Mouse (Mus musculus) kidney, embryonic 16.5 days (tissue): ENCODE measurements around the gene Camk2n1. TPM values are rescaled to one million over a fixed set of nuclear protein-coding genes. Genes with fewer than 3 reads are reported as not detected.
"Not testable (repeated sequence)": the region's sequence is repeated elsewhere in the genome, so short reads cannot be mapped to it uniquely, and the experiment has no call there.

Experiments
- ATAC-seq: fragments of 200-750 bp; cut with Nextera tagmentation; 2 replicates; pipeline ENCODE4 v1.8.0; 2017; ENCODE audit warnings: moderate TSS enrichment; ENCODE audit not compliant: low FRiP score, low TSS enrichment
- H3K27ac ChIP-seq: fragments of 300-500 bp; sonication (generic); 2 replicates; pipeline ENCODE4 v1.5.1; 2014; ENCODE audit warnings: low read length
- H3K27me3 ChIP-seq: fragments of 300-500 bp; sonication (generic); 2 replicates; pipeline ENCODE4 v1.6.1; 2014; ENCODE audit warnings: low read length, control low read depth, mixed read lengths; ENCODE audit not compliant: insufficient read depth
- H3K36me3 ChIP-seq: fragments of 300-500 bp; sonication (generic); 2 replicates; pipeline ENCODE4 v1.6.1; 2014; ENCODE audit warnings: low read length, control low read depth, mixed read lengths; ENCODE audit not compliant: insufficient read depth
- H3K4me1 ChIP-seq: fragments of 300-500 bp; sonication (generic); 2 replicates; pipeline ENCODE4 v1.6.1; 2014; ENCODE audit warnings: low read length, control low read depth, mixed read lengths; ENCODE audit not compliant: insufficient read depth
- H3K4me2 ChIP-seq: fragments of 300-500 bp; sonication (generic); replicated peaks from 2 replicates; pipeline ENCODE4 v1.6.1; 2014; ENCODE audit warnings: low read depth, low read length
- H3K4me3 ChIP-seq: fragments of 300-500 bp; sonication (generic); 2 replicates; pipeline ENCODE4 v1.5.1; 2014; ENCODE audit warnings: mild to moderate bottlenecking, low read length
- H3K9ac ChIP-seq: fragments of 300-500 bp; sonication (generic); replicated peaks from 2 replicates; pipeline ENCODE4 v1.6.1; 2014; ENCODE audit warnings: low read length
- H3K9me3 ChIP-seq: fragments of 300-500 bp; sonication (generic); 2 replicates; pipeline ENCODE4 v1.6.1; 2016; ENCODE audit warnings: low read length, control low read depth
- WGBS: fragments of 180-500 bp; shearing (Covaris S2); extraction: QIAGEN DNeasy Blood & Tissue Kit; methylation state at CpG from one replicate; pipeline ENCODE4 v1.1.7; 2014; 5-methylcytosine and 5-hydroxymethylcytosine counted together
- polyA plus RNA-seq: library from polyadenylated mRNA; unstranded; fragments of >200 nt; fragmentation: Nextera tagmentation; extraction: Ambion mirVana; gene quantifications from 2 replicates; pipeline ENCODE4 v1.2.1, GENCODE M21; 2015

Gene Camk2n1
- polyA plus RNA-seq, 1 experiment from 2014 or later, result 6.2 TPM

GRCm38 (mm10) chr4:138418340-138418957 is 35.7 kb upstream of the Camk2n1 start:
- Histone ChIP-seq H3K27ac (no peak overlapping the region), H3K9me3 (no peaks in the 10 kb centered on the region), H3K9ac (no peak overlapping the region), H3K27me3 (peaks cover 19% of the 10 kb centered on the region), H3K4me3 (no peak overlapping the region), H3K36me3 (no peaks in the 10 kb centered on the region), H3K4me2 (no peak overlapping the region), H3K4me1 (peaks cover 15% of the 10 kb centered on the region)
- ATAC-seq, result no peak
- WGBS, result 61% methylated on average over 11 of the region's 11 CpGs

- WGBS, result 77% methylated on average over 6 of the region's 6 CpGs
- Histone ChIP-seq H3K27ac (no peak overlapping the region), H3K9ac (no peak overlapping the region), H3K36me3 (no peaks in the 10 kb centered on the region), H3K27me3 (peaks cover 6% of the 10 kb centered on the region), H3K4me3 (no peak overlapping the region), H3K4me2 (no peak overlapping the region), H3K9me3 (no peaks in the 10 kb centered on the region), H3K4me1 (no peaks in the 10 kb centered on the region)
- no peak for ATAC-seq
These were observed 29.1 kb upstream of the Camk2n1 start for GRCm38 (mm10) chr4:138425028-138425427.

- H3K27ac ChIP-seq, H3K9me3 ChIP-seq, H3K27me3 ChIP-seq, H3K4me3 ChIP-seq, H3K4me2 ChIP-seq, H3K9ac ChIP-seq, H3K36me3 ChIP-seq, ATAC-seq, H3K4me1 ChIP-seq: not testable (repeated sequence)
- WGBS, result 86% methylated on average over 13 of the region's 14 CpGs
These were observed 28.5 kb upstream of the Camk2n1 start for GRCm38 (mm10) chr4:138425604-138426003.

- H3K9me3 ChIP-seq, result no peaks in the 10 kb centered on the region
- 0 out of 2 replicates have a peak, but pooled peaks cover 5% of the 10 kb centered on the region for H3K27me3 ChIP-seq
- no peak overlapping the region for H3K27ac ChIP-seq
- H3K9ac ChIP-seq, result no peak overlapping the region
- H3K4me2 ChIP-seq, result peak overlapping the region; percentile 27
- peak; percentile 67; the same call in 1 of the 2 replicates for ATAC-seq
- 43% methylated on average over 22 of the region's 22 CpGs for WGBS
- no peaks in the 10 kb centered on the region for H3K36me3 ChIP-seq
- no peaks in the 10 kb centered on the region for H3K4me1 ChIP-seq
- H3K4me3 ChIP-seq, result no peak overlapping the region
These were observed 27.1 kb upstream of the Camk2n1 start for GRCm38 (mm10) chr4:138426778-138427705.

GRCm38 (mm10) chr4:138429778-138430177 is 24.3 kb upstream of the Camk2n1 start:
- Histone ChIP-seq H3K4me2 (no peak overlapping the region), H3K9me3 (no peaks in the 10 kb centered on the region), H3K36me3 (no peaks in the 10 kb centered on the region), H3K27ac (no peak overlapping the region), H3K27me3 (0 out of 2 replicates have a peak, but pooled peaks cover 3% of the 10 kb centered on the region), H3K4me3 (no peak overlapping the region), H3K9ac (no peak overlapping the region), H3K4me1 (no peaks in the 10 kb centered on the region)
- ATAC-seq, result no peak
- 41% methylated on average over 3 of the region's 3 CpGs for WGBS

- ATAC-seq, result no peak
- no peak overlapping the region for H3K4me3 ChIP-seq
- WGBS, result 54% methylated on average over 8 of the region's 8 CpGs
- H3K9ac ChIP-seq, result no peak overlapping the region
- peaks cover 10% of the 10 kb centered on the region for H3K4me1 ChIP-seq
- H3K27me3 ChIP-seq, result 0 out of 2 replicates have a peak, but pooled peaks cover 3% of the 10 kb centered on the region
- H3K27ac ChIP-seq, result no peak overlapping the region
- no peaks in the 10 kb centered on the region for H3K9me3 ChIP-seq
- 0 out of 2 replicates have a peak, but pooled peaks cover under 1% of the 10 kb centered on the region for H3K36me3 ChIP-seq
- H3K4me2 ChIP-seq, result no peak overlapping the region
These were observed 22.8 kb upstream of the Camk2n1 start for GRCm38 (mm10) chr4:138431340-138431739.

- Histone ChIP-seq H3K9me3 (no peaks in the 10 kb centered on the region), H3K27ac (peak within 1 kb of the TSS; percentile 61), H3K4me1 (peaks cover 10% of the 10 kb centered on the region), H3K4me3 (peak within 1 kb of the TSS; percentile 95), H3K4me2 (peak within 1 kb of the TSS; percentile 87), H3K9ac (peak within 1 kb of the TSS; percentile 90), H3K36me3 (peaks cover 23% of the 10 kb centered on the region), H3K27me3 (0 out of 2 replicates have a peak, but pooled peaks cover 3% of the 10 kb centered on the region)
- under 1% methylated on average over 64 of the region's 64 CpGs for WGBS
- peak; percentile 94 for ATAC-seq
These were observed 19.5 kb upstream of the Camk2n1 start, which contains the start of gene Mul1 for GRCm38 (mm10) chr4:138434347-138435316. Gene Mul1 (plus strand): TSS chr4:138434671.

GRCm38 (mm10) chr4:138440062-138440461 is 14.1 kb upstream of the Camk2n1 start:
- Histone ChIP-seq H3K4me3 (no peak overlapping the region), H3K4me2 (no peak overlapping the region), H3K36me3 (peaks cover 41% of the 10 kb centered on the region), H3K4me1 (peaks cover 9% of the 10 kb centered on the region), H3K9ac (no peak overlapping the region), H3K27ac (no peak overlapping the region), H3K9me3 (no peaks in the 10 kb centered on the region), H3K27me3 (no peaks in the 10 kb centered on the region)
- 32% methylated on average over 3 of the region's 3 CpGs for WGBS
- no peak for ATAC-seq

GRCm38 (mm10) chr4:138444941-138445340 is 9.2 kb upstream of the Camk2n1 start:
- no peak overlapping the region for H3K27ac ChIP-seq
- no peaks in the 10 kb centered on the region for H3K27me3 ChIP-seq
- no peak overlapping the region for H3K4me2 ChIP-seq
- no peak overlapping the region for H3K9ac ChIP-seq
- H3K4me3 ChIP-seq, result no peak overlapping the region
- H3K4me1 ChIP-seq, result peaks cover 7% of the 10 kb centered on the region; the same call in 1 of the 2 replicates
- H3K36me3 ChIP-seq, result peaks cover 16% of the 10 kb centered on the region
- H3K9me3 ChIP-seq, result no peaks in the 10 kb centered on the region
- WGBS, result 12% methylated on average over 5 of the region's 5 CpGs
- no peak for ATAC-seq
